Mouse (Mus musculus) retina, postnatal 7 days (tissue): Measurements from ENCODE around the gene Tpcn2.

ENCODE experiments used
- DNase-seq: peaks from one replicate; pipeline ENCODE4 v3.0.0-alpha.2; 2012; ENCODE audit warnings: low read depth, low spot score

Tpcn2 gene

DNA sequence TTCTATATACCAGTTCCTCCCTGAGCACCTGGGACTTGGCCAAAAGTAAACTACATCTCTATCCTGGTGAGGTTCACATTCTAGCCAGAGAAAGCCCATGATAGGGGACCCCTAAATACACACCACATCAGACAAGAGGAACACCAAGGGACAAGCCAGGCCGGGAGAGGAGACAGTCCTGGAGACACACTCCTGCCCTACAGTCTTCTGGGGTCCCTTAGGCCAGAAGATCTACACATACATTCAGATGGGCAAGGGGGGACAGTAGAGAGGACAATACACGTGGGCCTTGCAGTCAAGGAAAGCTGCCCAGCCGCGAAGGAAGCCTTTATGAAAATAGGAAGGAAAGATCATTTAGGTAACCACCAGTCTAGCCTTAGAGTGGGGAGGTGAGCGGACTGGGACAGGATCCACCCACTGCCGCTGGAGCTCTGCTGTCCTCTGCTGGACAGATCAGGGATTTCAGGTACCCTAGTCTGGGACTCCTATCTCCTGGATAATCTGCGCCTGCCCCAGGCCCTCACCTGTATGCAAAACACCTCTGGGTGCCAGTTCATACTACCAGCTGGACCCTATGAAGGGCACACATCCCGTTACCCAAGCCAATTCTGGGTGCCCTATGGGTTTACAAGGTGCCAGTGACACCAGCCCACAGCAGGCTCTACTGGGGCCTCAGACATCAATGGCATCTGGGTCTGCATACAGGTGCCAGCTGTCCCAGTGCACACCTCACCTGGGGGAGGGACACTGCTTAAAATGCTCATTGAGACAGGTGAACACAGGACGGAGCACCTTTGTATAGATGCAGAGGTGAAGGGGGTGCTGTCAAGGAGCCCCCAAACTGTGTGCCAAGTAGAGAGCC lies 40.7 kb downstream of the Tpcn2 start:
- peak; percentile 54 for DNase-seq

DNA sequence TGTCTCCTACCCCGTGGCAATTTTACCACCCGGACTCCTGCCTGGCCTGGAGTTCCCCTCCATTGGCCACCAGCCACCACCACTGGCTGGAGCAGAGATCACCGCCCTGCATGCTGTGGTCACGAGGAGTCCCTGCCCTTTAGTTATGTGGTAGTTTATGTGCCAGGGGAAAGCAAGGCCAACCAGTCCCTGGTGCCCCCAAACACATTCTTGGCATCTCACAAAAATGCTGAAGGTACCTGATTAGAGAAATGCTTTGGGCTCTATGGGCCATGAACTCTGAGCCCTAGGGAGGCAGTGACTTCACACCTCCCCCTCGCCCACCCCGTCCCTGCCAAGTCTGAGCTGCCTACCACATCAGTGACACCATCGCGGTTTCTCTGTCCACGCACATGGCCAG lies 41.8 kb downstream of the Tpcn2 start:
- no peak for DNase-seq

DNA sequence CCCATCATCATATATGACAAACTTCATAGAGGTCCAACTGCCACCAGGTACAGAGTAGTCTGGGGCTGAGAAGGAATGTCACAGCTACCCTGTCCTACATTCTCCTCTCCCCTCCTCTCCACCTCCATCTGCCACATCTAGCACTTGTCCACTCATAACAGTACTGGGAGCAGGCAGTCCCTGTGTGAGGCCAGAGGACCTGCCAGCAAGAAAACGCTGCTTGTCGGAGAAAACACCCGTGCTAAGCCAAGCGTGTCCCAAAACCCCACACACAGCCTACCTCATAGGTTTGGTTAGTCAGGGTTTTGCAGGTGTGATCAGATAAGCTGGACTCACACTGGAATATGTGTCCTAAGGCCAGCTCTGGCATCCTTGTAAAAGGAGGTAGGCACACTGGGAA lies 42.9 kb downstream of the Tpcn2 start:
- DNase-seq = no peak

DNA sequence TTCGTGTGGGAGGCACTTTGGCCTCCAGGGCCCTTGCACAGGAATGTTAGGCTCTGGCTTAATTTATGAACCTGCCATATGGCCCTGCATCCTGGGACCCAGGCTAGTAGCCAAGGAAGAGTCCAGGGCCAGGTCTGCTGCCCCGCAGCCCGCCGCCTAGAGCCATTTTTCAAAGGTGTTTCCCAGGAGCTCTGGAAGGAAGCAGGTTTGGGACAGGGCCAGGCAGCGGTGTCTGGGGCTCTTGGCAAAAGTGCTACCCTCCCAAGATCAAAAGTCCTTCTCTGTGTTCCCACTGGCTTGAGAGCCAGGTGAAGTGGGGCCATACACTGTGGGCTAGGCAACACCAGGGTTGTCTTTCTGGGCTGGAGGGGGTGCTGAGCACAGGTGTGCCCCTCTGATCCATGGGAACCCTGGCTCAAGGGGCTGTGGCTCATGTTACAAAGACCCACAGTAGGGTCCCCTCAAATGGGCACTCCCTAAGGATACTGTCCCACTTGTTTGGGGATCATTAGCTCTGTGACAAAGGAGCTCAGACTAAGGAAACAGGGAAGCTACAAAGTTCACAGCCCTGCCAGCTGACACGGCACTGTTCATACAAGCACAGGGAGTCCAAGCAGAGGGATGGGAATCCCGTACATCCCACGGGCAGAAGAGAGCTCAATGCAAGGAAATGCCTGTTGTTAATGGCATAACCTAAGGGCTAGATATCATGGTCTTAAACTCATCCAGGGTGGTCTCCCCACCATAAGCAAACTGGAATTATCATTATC lies 43.9 kb downstream of the Tpcn2 start:
- no peak for DNase-seq

DNA sequence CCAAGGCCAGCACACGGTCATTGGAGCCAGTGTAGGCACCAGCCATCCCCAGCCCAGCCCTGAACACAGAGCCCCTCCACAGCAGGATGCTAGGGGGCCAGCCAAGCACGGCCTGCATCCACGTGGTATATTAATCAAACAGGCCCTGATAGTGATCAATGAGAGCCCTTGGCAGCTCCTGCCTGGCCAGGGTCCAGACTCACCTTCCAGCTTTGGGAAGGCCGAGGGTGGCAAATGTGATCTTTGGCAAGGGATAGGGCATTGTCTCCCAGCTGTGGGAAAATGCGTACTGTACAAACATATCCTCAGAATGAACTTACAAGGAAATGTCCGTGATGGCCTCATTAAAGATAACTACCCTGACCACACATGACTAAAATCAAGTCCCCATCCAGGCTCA lies 44.7 kb downstream of the Tpcn2 start:
- DNase-seq = no peak

DNA sequence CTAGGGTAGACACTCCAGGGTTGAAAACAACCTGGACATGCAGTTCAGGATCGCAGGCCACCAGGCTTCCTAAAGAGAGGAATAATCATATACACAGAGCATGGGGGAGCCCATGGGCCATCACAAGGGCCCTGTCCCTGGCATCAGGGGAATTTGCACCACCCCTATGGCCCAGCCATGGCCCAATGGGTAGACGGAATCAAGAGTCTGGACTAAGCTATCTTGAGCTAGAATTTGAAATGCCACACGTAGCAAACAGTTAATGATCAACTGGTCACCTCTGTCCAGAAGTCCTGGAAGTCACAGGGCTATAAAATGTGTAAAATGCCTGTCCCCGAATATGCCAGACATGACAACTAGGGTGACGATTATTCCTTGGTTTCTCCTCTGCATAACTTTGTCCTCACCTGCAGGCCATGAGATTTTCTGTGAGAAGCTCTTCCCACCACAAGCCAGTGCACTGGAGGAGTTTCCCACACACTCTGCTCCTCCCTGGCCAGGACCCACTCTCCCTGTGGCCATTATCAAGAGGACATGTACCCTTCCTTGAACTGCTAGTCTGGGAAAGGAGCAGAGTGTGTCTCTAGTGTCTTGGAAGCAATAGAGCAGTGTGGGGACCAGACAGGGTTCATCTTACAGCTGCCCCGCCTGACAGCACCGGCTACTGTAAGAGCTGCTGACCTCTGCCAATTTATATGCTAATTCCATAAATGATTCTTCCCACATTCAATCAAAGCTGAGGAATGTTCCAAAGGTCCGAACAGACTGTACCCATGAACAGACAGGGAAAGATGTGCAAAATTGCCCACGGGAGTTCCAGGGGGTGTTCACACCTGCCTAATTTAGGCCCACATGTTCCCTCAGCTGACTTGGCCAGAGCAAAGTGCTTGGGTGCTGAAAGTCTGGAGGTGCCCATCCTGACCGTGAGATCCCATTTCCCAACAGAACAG lies 48.7 kb downstream of the Tpcn2 start:
- no peak for DNase-seq

DNA sequence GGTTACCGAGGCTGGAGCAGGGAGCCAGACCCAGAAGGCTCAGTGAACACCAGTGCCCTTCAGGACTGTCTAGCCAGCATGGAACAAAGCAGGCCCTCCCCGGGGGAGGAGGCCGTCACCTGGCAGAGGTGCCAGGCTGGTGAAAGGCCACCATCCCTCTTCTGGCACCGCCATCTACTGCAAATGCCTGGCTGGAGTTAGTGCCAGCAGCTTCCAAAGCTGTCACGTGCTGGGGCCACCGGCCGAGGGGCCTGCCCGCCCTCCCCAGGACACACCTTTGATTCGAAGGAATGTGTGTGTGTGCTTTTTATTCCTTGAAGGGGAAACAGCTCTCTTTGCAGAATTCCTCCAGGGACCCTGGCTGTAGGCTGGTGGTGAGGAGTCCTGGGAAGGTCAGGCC lies 52.2 kb downstream of the Tpcn2 start:
- DNase-seq = no peak

DNA sequence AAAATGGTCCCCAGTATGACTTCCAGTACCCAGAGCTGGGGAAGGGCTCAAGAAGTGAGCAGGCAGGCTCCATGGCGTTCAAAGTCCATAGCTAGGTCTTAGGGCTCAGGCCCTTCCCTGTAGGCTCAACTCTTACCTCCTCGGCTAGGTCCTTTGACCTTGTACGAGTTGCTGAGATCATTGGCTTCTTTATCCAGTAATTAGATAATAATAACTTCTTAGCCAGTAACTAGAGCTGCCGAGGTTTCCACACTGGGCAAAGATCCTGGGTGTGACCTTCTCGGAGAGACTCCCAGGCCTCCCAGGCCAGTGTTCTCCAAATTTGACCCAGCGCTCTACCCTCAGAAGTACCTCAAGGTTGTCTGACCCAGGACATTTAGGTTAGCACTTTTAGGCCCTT lies 57.2 kb downstream of the Tpcn2 start:
- DNase-seq = no peak

DNA sequence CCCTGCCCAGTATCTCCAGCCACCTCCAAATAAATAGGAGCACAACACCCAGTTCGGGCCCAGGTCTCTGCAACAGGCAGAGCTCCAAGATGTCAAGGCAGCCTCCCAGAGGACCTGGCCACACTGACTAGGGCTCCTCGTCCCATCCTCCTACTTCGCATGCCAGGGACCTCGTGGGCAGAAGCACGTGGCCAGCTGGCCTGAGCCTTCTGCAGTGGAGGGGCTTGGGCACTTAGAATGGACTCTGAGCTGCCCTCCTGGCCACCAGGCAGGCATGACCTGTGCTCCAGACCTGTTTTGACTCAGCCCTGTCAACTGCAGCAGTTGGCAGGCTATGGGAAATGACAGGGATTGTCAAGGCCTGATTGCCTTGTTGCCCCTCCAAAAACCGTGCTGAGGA lies 58.2 kb downstream of the Tpcn2 start:
- no peak for DNase-seq

DNA sequence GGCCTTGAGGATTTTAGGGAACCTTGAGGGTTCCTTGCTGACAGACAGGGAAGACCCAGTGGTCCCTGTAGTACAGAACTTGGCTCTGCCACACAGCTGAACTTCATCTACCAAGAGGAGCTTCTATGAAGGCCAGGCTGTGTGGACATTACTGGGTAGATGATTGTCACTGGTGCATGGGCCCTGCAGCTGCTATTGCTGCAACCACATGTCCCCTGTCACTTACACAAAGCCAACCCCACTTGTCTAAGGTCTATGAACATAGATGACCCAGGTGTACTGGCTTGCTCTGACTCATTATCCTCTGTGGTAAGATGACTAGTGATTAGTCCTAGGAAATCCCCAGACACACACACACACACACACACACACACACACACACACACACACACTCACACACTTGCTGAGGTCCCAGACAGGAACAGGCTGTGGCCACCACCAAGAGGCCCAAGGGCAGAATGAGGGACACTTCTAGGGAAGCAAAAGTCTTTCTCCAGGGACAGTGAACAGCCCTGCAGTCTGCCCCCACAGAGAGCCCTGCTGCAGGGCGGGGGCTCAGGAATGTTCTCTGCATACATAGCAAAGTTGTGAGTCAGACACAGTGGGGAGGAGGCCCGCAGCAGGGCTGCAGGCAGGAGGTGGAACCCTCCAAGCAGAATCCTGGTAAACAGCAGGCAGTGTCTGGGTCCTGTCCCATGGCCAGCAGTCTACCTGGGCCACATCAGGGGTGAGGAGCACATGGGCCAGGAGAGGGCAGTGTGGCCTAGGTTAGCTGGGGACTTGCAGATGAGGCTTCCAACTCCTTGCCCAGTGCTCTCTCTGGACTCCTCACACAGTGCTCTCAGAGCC lies 61.7 kb downstream of the Tpcn2 start:
- no peak for DNase-seq

DNA sequence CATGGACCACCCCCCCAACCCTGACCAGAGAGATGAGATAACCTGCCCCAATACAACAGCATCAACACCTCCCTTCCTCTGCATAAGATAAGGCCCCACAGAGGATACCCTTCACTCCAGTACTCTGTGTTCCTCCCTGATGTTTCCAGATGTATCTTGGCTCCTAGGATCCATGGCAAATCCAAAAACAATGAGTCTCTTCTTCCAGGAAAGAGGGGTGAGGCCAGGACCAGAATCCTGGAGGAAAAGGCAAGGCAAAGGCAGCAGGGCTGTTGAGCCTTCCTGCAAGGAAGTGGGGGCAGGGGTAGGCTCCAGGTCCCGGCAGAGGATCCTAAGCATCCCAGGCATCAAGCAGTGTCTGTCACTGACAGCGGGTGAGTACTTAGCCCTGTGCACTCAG lies 62.5 kb downstream of the Tpcn2 start:
- no peak for DNase-seq

DNA sequence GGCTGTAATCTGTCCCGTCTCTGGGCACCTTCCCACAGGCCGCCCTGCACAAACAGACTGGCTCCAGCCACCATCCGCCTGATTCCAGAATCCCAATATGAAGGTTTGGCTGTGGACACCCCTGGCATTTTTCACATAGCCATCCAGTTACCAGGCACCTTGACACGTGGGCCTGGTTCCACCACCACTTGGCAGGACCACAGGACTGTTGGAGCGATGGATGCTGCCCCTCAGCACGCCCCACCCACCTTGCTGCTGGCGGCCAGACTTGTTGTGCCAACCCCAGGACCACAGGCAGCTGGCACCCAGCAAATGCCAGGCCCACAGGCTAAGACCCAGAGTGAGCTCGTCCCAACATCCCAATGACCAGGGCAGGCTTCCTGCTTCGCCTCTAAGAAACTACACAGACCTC lies 64.4 kb downstream of the Tpcn2 start:
- no peak for DNase-seq

DNA sequence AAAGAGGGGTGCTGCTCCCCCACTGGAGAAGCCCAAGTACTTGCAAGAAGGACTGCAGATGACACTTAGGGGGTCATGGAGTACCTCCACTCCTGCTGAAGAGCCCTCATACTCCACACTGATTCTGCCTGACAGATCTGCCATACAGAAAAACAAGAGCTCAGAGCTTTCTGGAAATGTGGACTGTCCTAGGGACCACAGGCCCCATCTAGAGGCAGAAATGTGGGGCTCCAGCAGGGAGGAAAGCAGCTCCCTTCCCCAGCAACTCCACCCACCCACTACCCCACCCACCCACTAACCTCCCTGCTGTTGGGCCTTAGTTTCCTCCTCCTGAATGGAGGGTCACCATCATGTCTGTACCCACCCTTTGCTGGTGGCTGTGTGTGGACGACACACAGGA lies 67.2 kb downstream of the Tpcn2 start:
- no peak for DNase-seq

DNA sequence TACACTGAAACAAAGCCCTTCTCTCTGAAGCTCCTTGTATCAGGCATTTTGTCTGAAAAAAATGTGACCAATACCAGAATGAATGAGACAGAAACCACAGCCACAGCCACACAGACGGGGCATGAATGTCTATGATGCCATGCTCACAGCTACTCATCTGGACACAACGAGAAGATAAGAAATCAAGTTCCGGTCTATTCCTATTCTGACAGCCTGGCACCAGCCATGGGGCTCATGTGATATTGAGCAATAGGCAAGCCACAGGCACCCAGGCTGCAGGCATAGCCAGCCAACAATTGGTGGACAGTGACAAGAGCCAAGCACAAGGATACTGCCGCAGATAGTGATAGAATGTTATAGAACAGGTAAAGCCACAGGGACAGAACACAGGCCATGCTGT lies 68.3 kb downstream of the Tpcn2 start:
- no peak for DNase-seq

DNA sequence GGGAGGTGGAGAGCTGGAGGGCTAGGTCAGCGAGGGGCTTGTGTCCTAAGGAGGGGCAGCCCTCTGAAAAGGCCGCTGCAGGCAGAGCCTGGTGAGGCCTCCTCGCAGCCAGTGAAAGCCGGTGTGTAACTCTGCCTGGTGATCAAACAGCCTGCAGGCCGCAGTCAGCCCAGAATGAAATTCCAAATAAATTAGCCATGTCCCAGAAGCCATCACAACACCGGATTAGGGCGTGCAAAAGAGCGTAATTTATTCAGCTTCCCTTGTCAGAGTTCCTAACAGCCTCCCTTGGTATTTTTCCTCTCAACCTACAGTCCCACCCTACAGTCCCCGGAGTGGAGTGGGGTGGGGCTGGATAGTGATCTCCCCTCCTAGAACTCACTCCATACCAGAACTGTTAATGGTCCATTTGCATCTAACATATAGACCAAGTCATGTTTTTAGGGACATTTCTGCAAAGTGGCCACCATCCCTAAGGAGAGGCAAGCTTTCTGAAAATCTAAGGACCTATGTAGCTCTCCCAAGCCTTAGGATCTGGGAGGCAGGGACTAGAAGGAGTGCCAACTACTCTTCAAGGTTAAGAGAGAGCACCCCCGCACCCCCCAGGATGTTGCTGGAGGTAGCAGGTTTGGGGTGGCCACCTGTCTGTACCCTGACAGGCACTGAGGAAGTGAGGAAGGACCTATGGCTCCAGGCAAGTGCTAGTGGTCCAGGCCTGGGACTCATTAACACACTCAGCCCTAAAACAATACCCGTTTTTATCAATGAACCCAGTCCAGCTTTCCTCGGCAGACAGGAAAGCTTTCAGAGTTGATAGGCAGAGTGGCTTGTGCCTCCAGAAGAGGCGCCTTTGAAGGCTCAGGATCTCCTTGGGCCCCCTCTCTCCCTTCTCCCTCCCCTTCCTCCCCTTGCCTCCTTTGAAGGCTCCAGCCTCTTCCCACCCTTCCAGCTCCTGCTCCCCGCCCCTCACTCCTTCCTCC lies 71.8 kb downstream of the Tpcn2 start:
- no peak for DNase-seq

DNA sequence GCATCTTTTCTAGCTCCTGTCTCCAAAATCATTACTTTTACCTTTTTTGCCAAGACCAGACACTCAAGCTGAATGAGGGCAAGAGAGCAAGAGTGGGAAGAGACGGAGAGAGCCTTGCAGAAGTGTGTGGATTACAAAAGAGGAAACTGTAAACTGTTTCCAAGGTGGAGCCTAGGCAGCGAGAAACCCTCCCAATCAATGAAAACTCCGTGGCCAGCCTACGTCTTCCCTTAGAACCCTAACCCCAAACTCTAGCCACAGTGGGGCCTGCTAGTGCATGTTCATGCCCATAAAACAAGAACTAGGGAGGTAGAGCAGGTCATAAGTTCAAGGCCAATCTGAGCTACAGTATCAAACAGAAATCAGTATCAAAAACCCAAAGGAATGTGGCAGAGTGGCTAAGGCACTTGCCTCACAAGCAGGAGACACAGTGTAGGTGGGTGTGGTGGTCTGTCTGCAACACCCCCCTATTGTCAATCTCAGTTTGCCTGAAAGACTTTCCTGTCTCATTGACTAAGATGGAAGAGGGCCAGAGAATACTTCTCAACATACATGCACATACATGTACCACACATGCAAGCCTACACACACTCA lies 73.2 kb downstream of the Tpcn2 start:
- no peak for DNase-seq

DNA sequence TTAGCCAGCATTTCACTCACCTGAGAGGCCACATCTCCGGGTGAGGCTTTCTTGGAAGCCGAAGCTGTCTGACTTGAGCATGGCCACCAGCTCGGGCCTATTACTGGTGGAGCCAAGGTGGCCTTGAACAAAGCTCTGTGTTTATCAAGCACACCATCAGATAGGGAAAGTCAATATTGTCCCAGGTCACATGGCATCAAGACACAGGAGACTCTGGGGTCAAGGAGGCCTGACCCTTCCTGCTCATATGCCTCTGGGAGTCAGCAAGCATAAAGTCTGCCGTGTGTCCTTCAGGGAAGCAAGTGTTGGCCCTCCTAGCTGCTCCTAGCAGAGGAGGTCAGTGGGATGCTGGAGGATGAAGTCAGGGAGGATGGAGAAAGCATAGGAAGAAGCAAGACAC lies 75.8 kb downstream of the Tpcn2 start, which contains the start of gene 1810010D01Rik:
1810010D01Rik (minus strand) TSS at position 114 of the 400 bp plus-strand sequence.
- DNase-seq = no peak

DNA sequence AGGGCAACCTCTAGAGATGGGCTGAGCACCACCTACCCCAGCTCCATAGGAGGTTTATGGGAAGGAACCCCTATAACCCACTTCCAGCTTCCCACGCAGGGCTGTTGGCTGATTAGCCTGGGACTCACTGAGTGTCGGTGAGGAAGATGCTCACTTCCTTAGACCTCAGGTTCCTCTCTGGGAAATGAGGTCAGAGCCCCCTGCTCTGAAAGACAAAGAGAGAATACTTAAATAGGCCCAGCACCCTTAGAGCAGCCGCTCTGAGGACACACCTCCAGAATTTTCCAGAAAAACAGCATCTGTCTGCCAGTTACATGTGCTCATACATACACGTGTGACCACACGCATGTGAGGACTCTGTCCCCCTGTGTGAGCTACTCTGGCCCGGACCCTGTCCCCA lies 77.0 kb downstream of the Tpcn2 start:
- no peak for DNase-seq

DNA sequence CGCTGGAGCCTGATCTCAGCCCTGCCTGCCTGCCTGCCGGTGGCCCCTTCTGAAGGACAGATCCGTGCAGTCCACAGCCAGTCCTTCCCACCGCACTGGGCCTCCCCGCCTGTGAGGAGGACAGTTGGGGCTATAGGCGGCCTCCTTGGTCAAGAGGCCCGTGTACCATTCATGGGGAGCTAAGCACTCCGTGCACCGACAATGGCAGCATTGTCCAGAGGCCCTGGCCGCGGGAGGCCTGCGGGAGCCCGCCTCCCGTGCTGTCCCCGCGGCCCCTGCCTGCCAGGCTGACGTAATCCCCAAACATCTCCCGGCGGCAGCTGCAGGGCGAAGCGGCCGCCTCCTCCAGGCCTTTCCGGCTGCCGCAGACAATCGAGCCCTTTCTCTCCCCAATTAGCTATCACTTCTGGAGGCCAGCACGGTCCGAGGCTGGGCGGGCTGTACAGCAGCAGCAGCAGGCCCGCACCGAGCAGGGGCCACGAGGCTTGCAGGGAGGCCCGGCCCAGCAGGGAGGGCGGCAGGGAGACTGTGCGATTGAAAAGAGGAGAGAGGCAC lies 77.7 kb downstream of the Tpcn2 start:
- peak; percentile 46 for DNase-seq
